Mouse (Mus musculus): Measurements from ENCODE around the gene Cradd. TPM values are rescaled to one million over a fixed set of nuclear protein-coding genes. Genes with fewer than 3 reads are reported as not detected.
A peak's percentile ranks its signal among the peaks of the same experiment; 100 is the strongest.

The Cradd gene
- polyA plus RNA-seq, 1 experiment from 2014 or later: 7.5 TPM

DNA sequence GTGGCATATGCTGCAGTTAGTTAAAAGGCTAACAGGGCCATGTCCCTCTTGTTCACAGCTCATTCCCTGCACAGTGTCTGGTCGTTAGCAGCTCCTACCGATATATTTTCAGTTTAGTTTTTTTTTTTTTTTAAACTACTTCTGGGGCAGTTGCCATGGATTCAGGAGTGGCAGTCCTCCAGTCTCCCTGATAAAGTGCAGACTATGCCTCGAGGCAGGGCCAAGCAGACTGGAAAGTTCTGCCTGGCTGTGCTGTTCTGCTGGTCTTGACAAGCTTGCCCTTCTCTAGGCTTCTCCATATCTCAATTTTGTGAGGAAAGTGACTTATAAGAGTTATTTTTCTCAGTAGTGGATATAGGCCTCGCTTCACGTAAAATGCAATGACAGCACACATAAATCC lies 139.7 kb downstream of the Cradd start:
- WGBS: 45% methylated on average over 5 of the region's 5 CpGs
- Histone ChIP-seq H3K36me3 (no peaks in the 10 kb centered on the region), H3K27me3 (no peaks in the 10 kb centered on the region), H3K9ac (no peak overlapping the region), H3K9me3 (no peaks in the 10 kb centered on the region), H3K4me2 (no peak overlapping the region), H3K4me3 (no peak overlapping the region), H3K27ac (no peak overlapping the region; the same call in 1 of the 2 replicates), H3K4me1 (peaks cover 14% of the 10 kb centered on the region)
- ATAC-seq (ENCODE audit: insufficient number of reproducible peaks, low FRiP score, low TSS enrichment, low read depth): no peak

DNA sequence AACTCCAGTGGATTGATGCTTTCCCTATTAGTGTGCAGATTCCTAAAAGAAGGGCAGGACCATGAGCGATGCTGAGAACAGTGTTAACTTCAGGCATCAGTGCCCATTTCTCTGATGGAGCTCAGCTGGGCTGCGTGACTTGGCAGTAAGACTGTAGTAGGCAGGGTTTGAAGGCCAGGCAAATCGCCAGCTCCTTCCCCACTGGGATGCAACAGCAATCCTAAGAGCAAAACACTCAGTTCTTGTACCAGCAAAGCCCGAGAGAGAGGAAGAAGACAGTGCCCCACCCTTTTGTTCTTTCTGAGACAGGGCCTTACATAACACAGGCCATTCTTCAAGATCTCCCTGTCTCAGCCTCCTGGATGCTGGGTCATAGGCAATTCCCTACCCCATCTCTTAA lies 140.9 kb downstream of the Cradd start:
- H3K9me3 ChIP-seq: no peaks in the 10 kb centered on the region
- H3K27me3 ChIP-seq: no peaks in the 10 kb centered on the region
- no peak overlapping the region for H3K4me3 ChIP-seq
- ATAC-seq (ENCODE audit: insufficient number of reproducible peaks, low FRiP score, low TSS enrichment, low read depth): no peak
- no peak overlapping the region for H3K27ac ChIP-seq
- H3K4me1 ChIP-seq: peaks cover 14% of the 10 kb centered on the region
- no peak overlapping the region for H3K4me2 ChIP-seq
- no peaks in the 10 kb centered on the region for H3K36me3 ChIP-seq
- 61% methylated on average over 4 of the region's 4 CpGs for WGBS
- H3K9ac ChIP-seq: no peak overlapping the region

DNA sequence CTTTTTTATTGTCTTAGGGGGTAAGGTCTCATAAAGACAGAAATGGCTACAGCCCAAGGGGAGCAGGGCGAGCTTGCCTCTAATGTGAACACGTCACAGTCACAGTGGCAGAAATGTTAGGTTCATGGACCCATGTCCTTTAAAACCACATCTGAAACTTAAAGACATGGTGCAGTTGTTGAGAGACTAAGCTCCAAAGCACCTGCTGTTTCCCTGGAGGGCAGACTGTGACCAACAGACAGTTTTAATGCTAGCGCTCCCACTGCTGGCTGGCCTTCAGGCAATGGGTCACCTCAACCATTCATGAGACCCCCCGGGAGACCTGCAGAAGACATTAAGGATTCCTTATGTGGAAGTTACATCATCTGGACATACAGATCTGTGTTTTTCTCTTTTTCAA lies 141.5 kb downstream of the Cradd start:
- WGBS: 68% methylated on average over 4 of the region's 4 CpGs
- H3K4me2 ChIP-seq: no peak overlapping the region
- no peak for ATAC-seq (ENCODE audit: insufficient number of reproducible peaks, low FRiP score, low TSS enrichment, low read depth)

DNA sequence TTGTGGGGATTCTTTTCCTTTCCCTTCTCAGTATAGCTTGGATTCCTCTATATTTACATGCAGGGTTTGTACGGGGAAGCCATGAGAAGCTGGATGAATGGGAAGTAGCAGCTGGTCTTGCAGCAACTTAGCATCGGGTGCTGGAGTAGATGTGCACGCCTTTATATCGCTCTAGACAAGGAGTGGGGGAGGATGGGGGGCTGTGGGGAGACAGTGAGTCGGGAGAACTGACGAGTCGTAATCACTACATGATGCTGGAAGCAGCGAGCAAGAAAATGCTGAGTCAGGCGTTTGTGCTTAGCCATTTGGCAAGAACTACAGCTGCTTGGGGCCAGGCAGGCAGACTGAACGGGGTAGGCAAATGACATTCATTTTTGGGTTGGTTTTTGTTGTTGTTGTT lies 142.4 kb downstream of the Cradd start:
- Histone ChIP-seq H3K4me1 (peaks cover 14% of the 10 kb centered on the region), H3K4me2 (no peak overlapping the region), H3K36me3 (no peaks in the 10 kb centered on the region), H3K27ac (no peak overlapping the region), H3K27me3 (no peaks in the 10 kb centered on the region), H3K9me3 (no peaks in the 10 kb centered on the region), H3K9ac (no peak overlapping the region), H3K4me3 (no peak overlapping the region)
- WGBS: 45% methylated on average over 10 of the region's 10 CpGs
- no peak for ATAC-seq (ENCODE audit: insufficient number of reproducible peaks, low FRiP score, low TSS enrichment, low read depth)

More for the DNA sequence above, 141.5 kb downstream of the Cradd start:
- Histone ChIP-seq H3K9me3 (no peaks in the 10 kb centered on the region), H3K36me3 (no peaks in the 10 kb centered on the region), H3K9ac (no peak overlapping the region), H3K4me1 (peaks cover 14% of the 10 kb centered on the region), H3K27me3 (no peaks in the 10 kb centered on the region), H3K27ac (no peak overlapping the region), H3K4me3 (no peak overlapping the region)

DNA sequence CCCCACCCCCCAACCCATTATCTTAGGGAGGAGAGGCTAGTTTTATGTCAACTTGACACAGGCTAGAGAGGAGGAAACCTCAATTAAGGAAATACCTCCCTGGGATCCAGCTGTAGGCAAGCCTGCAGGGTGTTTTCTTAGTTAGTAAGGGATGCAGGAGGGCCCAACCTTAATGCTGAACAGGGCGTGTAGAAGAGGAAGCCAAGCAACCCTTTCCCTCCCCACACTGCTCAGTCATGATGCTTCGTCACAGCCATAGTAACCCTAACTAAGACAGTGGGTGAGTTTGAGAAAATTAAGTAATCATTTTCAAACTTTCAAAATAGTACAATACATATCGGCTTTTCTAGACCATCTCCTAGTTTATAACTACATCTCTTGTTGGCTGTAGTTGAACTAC lies 143.0 kb downstream of the Cradd start:
- WGBS: 79% methylated on average over 3 of the region's 3 CpGs
- Histone ChIP-seq H3K9me3 (no peaks in the 10 kb centered on the region), H3K27me3 (no peaks in the 10 kb centered on the region), H3K4me3 (no peak overlapping the region), H3K4me1 (peaks cover 14% of the 10 kb centered on the region), H3K4me2 (no peak overlapping the region), H3K9ac (no peak overlapping the region), H3K27ac (no peak overlapping the region), H3K36me3 (no peaks in the 10 kb centered on the region)
- no peak for ATAC-seq (ENCODE audit: insufficient number of reproducible peaks, low FRiP score, low TSS enrichment, low read depth)

DNA sequence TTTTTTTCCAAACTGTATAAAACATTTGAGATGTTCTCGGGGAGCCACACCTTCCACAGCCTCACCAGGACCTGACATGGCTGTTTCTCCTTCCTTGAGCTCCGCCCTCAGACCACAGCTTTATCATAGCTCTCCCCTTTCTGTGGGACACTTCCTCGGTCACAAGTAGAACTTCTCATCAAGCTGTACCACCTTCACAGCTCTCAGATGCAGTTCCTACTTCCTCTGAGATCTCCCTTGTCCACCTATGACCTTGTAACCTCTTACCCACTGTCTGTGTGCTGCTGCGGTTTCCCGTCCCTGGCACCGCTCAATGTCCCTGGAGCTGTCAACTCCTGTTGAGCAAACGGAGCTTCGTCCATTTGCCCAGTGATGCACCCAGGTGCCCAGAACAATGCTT lies 143.8 kb downstream of the Cradd start:
- Histone ChIP-seq H3K27ac (no peak overlapping the region), H3K4me2 (no peak overlapping the region), H3K9ac (no peak overlapping the region), H3K36me3 (no peaks in the 10 kb centered on the region), H3K4me1 (peaks cover 14% of the 10 kb centered on the region), H3K4me3 (no peak overlapping the region), H3K27me3 (no peaks in the 10 kb centered on the region), H3K9me3 (no peaks in the 10 kb centered on the region)
- no peak for ATAC-seq (ENCODE audit: insufficient number of reproducible peaks, low FRiP score, low TSS enrichment, low read depth)
- WGBS: 86% methylated on average over 8 of the region's 8 CpGs

DNA sequence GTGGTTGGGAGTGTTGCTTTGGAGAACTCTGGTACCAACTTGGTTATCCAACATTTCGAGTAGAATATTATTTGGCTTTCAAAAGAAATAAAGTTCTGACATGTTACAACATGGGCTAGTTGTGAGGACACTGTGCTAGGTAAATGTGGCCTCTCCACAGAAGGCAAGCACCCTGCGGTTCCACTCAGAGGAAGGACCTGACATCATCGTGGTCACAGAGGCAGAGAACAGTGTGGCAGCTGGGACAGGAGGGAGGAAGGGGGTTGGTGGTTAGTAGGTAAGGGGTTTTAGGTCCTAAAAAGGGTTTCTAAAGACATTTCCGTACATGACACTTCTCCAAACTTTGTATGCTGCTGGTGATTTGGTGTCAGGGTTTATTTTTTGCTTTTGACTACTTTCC lies 145.1 kb downstream of the Cradd start:
- Histone ChIP-seq H3K36me3 (no peaks in the 10 kb centered on the region), H3K9me3 (no peaks in the 10 kb centered on the region), H3K4me1 (peaks cover 8% of the 10 kb centered on the region), H3K4me3 (no peak overlapping the region), H3K27me3 (no peaks in the 10 kb centered on the region), H3K27ac (no peak overlapping the region), H3K4me2 (no peak overlapping the region), H3K9ac (no peak overlapping the region)
- 79% methylated on average over 4 of the region's 4 CpGs for WGBS
- ATAC-seq (ENCODE audit: insufficient number of reproducible peaks, low FRiP score, low TSS enrichment, low read depth): no peak

DNA sequence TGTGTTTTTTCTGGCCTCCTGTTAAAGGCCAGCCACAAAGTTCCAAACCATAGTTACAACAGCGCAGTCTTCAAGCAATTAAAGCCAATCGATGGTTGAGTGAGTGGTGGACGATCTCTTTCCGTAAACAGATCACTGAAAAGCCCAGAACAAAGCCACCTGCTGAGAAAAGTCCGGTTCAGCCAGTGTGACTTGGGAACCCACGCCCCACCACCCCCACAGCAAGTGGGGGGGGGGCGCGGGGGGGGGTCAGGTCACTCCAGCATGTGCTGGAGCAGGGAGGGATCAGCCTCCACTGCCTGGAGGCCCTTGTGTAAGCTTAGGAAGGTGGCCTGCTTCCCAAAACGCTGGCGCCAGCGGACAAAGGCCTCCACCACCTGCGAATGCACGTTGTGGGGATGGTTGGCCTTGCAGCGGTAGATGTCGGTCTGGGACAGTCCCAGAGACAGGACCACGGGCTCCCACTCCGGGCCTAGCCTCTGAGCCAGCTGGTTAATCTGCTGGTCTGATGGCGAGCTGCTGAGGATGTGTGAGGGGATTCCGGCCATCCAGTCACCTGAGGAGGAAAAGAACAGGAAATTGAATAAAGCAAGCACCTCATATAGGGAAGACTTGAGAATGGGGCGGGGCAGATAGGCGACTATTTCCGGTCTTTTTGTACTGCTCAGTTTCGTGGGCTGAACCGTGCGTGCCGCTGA lies 148.4 kb downstream of the Cradd start:
- ATAC-seq (ENCODE audit: insufficient number of reproducible peaks, low FRiP score, low TSS enrichment, low read depth): no peak
- 54% methylated on average over 25 of the region's 26 CpGs for WGBS
- Histone ChIP-seq H3K4me2 (no peak overlapping the region), H3K9me3 (no peaks in the 10 kb centered on the region), H3K4me1 (peaks cover 5% of the 10 kb centered on the region; the same call in 1 of the 2 replicates), H3K36me3 (no peaks in the 10 kb centered on the region), H3K27me3 (no peaks in the 10 kb centered on the region), H3K4me3 (no peak overlapping the region), H3K27ac (no peak overlapping the region), H3K9ac (no peak overlapping the region)

DNA sequence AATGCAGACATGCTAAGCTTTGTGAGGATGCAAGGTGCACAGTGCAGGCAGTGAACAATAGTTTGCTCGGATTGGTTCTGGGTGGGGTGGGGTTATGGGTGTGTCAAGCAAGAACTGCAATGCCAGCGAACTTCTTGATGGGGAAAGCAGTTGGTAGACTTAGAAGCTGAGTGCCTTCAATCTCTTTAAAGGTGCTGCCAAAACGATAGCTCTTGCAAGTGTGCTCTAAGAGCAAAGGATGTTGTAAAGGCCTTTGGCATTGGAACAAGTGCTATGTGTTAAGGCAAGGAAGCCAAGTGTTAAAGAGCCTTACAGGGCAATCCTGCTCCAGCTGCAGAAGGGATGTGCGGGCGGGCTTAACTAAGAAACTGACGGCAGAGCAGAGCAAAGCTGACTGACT lies 149.7 kb downstream of the Cradd start:
- Histone ChIP-seq H3K36me3 (no peaks in the 10 kb centered on the region), H3K4me2 (no peak overlapping the region), H3K27me3 (no peaks in the 10 kb centered on the region), H3K9ac (no peak overlapping the region), H3K4me3 (no peak overlapping the region), H3K27ac (no peak overlapping the region), H3K9me3 (no peaks in the 10 kb centered on the region), H3K4me1 (peaks cover 5% of the 10 kb centered on the region; the same call in 1 of the 2 replicates)
- ATAC-seq (ENCODE audit: insufficient number of reproducible peaks, low FRiP score, low TSS enrichment, low read depth): no peak
- 66% methylated on average over 6 of the region's 6 CpGs for WGBS

DNA sequence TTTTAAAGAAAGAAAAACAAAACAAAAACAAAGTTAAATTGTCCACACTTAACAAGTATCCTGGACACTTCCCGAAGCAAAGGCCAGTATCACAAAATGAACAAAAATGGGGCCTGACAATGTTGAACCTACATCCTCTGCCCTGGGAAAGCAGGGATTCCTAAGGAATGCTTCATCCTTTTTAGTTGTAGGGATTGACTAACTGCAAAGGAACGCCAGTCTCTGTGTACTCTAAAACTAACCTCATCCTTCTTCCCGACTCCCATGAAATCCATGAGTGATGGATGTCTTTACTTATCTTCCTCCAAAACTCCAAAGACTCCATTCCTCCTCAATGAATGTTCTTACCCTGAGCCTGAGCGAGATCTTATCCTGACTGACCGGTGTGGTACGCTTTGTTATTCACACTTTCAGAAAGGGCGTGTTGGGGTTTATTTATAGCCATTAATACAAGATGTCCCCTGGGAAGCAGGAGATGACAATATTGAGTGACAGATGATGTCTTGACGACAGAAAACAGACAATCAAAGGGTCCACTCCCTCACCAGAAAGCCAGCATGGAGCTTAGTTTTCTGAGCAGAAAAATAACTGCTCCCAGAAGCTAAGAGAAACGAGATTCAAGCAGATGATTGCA lies 153.1 kb downstream of the Cradd start:
- Histone ChIP-seq H3K9ac (no peak overlapping the region), H3K4me2 (no peak overlapping the region), H3K9me3 (no peaks in the 10 kb centered on the region), H3K27me3 (no peaks in the 10 kb centered on the region), H3K27ac (no peak overlapping the region), H3K4me1 (peaks cover 5% of the 10 kb centered on the region; the same call in 1 of the 2 replicates), H3K36me3 (no peaks in the 10 kb centered on the region), H3K4me3 (no peak overlapping the region)
- WGBS: 60% methylated on average over 9 of the region's 9 CpGs
- no peak for ATAC-seq (ENCODE audit: insufficient number of reproducible peaks, low FRiP score, low TSS enrichment, low read depth)

DNA sequence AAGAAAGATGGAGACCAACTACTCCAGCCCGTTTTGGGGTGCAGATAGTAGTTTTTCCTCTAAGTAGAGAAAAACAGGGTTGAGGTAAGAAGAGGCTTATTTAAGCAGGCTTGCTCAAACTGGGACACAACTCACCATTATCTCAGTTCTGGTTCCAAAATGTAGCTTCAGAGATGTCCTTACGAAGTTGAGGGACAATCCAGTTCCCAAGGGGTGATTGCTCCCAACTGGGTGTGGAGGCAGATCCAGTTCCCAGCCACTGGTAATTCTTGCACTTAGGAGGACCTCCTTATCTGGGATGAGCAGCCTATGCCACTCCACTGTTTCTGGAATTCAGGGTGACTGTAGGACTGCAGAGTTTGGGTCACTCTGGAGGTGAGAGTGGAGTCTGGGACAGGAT lies 159.0 kb downstream of the Cradd start:
- Histone ChIP-seq H3K4me1 (peaks cover 9% of the 10 kb centered on the region), H3K27ac (no peak overlapping the region), H3K36me3 (no peaks in the 10 kb centered on the region), H3K27me3 (no peaks in the 10 kb centered on the region), H3K9ac (no peak overlapping the region), H3K4me3 (no peak overlapping the region), H3K4me2 (no peak overlapping the region), H3K9me3 (no peaks in the 10 kb centered on the region)
- 82% methylated on average over 2 of the region's 2 CpGs for WGBS
- no peak for ATAC-seq (ENCODE audit: insufficient number of reproducible peaks, low FRiP score, low TSS enrichment, low read depth)

DNA sequence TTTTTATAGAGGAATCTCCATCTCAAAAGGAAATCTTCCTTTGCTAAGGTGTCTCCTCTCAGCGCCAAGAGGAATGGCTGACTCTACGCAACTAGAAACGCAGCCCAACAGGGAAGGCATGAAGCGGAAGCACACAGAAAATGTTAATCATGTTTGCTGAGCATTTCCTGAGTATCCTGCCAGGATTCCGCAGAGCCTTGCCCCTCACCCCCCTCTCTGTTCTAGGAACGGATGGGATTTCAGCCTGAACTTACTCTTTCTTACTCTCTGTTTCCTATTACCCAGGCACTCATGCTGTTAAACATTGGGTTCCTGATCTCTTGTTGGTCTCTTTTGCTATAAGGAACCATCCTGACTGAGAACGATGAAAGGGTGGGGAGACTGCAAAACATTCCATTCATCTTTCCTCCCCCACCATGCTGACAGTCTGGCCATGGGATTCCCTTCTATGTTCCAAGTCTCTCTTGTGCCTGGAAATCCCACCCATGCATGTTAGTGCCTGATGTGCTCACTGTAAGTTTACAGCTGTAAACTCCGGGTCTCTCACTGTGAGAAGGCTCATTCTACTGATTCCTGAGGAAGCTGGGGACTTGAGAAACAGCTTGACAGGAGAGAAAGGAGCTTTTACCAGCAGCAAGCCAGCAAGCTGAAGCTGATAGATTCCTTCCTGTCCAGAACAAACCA lies 161.1 kb downstream of the Cradd start:
- H3K4me1 ChIP-seq: peaks cover 9% of the 10 kb centered on the region
- no peaks in the 10 kb centered on the region for H3K9me3 ChIP-seq
- H3K4me2 ChIP-seq: no peak overlapping the region
- H3K4me3 ChIP-seq: no peak overlapping the region
- H3K27ac ChIP-seq: 0 out of 2 replicates have a peak overlapping the region, but pooled peaks have one; percentile 17
- no peaks in the 10 kb centered on the region for H3K36me3 ChIP-seq
- ATAC-seq (ENCODE audit: insufficient number of reproducible peaks, low FRiP score, low TSS enrichment, low read depth): no peak
- 39% methylated on average over 8 of the region's 8 CpGs for WGBS
- H3K9ac ChIP-seq: no peak overlapping the region
- H3K27me3 ChIP-seq: no peaks in the 10 kb centered on the region

All from limb, embryonic 15.5 days (tissue).